ENCODE assay signal across 32 mouse cellular contexts in the genomic region with DNA sequence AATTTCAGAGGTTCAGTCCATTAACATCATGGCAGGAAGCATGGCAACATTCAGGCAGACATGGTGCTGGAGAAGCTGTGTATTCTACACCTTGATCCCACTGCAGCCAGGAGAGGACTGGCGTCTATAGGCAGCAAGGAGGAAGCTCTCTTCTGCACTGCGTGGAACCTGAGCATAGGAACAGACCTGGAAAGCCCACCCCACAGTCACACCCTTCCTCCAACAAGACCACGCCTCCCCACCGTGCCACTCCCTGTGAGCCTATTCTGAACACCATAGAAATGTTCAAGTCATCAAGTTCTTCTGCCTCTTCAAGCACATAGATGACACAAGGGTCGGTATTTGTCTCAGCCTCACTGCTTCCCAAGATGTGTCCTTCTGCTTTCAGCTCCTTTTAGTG.
"Had no signal": no experiment of that assay in that cellular context is flagged by ENCODE, and none has a peak within 500 bp of the region (broad histone marks: within the 10 kb centered on the region; RNA-seq: fewer than 3 reads in every experiment).

No protein-coding gene starts in this region.

- H3K4me2 ChIP-seq: limb, embryonic 12.5 days; limb, embryonic 13.5 days; limb, embryonic 15.5 days; liver, embryonic 11.5 days; liver, embryonic 12.5 days; liver, embryonic 13.5 days; liver, embryonic 15.5 days; lung, embryonic 14.5 days; lung, embryonic 15.5 days; midbrain, embryonic 11.5 days; midbrain, embryonic 12.5 days; midbrain, embryonic 13.5 days; midbrain, embryonic 15.5 days; neural tube, embryonic 12.5 days; neural tube, embryonic 13.5 days had no signal

- H3K4me1 ChIP-seq: limb, embryonic 10.5 days; limb, embryonic 12.5 days; limb, embryonic 13.5 days; limb, embryonic 15.5 days; liver, embryonic 12.5 days; liver, embryonic 13.5 days; liver, embryonic 15.5 days; lung, embryonic 15.5 days; megakaryocyte, embryonic 14.5 days; midbrain, embryonic 10.5 days; midbrain, embryonic 12.5 days; midbrain, embryonic 13.5 days; midbrain, embryonic 15.5 days; neural tube, embryonic 12.5 days; neural tube, embryonic 13.5 days had no signal

- H3K27me3 ChIP-seq: limb, embryonic 12.5 days; limb, embryonic 13.5 days; limb, embryonic 15.5 days; liver, embryonic 12.5 days; liver, embryonic 13.5 days; liver, embryonic 15.5 days; megakaryocyte, embryonic 14.5 days; midbrain, embryonic 12.5 days; midbrain, embryonic 13.5 days; midbrain, embryonic 15.5 days; neural tube, embryonic 12.5 days; neural tube, embryonic 13.5 days had no signal

- ATAC-seq: liver, embryonic 12.5 days; liver, postnatal 0 days; lung, postnatal 0 days; midbrain, embryonic 13.5 days; midbrain, embryonic 15.5 days had no signal

- H3K9me3 ChIP-seq: limb, embryonic 10.5 days; limb, embryonic 12.5 days; limb, embryonic 13.5 days; limb, embryonic 15.5 days; liver, embryonic 12.5 days; liver, embryonic 13.5 days; liver, embryonic 15.5 days; lung, embryonic 15.5 days; midbrain, embryonic 10.5 days; midbrain, embryonic 12.5 days; midbrain, embryonic 15.5 days; neural tube, embryonic 12.5 days had no signal

- H3K4me3 ChIP-seq: limb, embryonic 10.5 days; limb, embryonic 12.5 days; limb, embryonic 13.5 days; limb, embryonic 15.5 days; liver, embryonic 12.5 days; liver, embryonic 13.5 days; liver, embryonic 15.5 days; lung, embryonic 15.5 days; megakaryocyte, embryonic 14.5 days; midbrain, embryonic 10.5 days; midbrain, embryonic 12.5 days; midbrain, embryonic 13.5 days; midbrain, embryonic 15.5 days; myocyte; neural tube, embryonic 12.5 days; neural tube, embryonic 13.5 days had no signal

- DNase-seq: left cerebral cortex, postnatal 4 days; liver; liver, embryonic 13.5 days; liver, postnatal 0 days; lung, adult 18-20 months; lung, adult 2 months; lung, embryonic 14.5 days; lung, postnatal 10 days; lung, postnatal 14 days; lung, postnatal 36 days; lung, postnatal 4 days; midbrain, embryonic 14.5 days had no signal

- H3K36me3 ChIP-seq: limb, embryonic 10.5 days; limb, embryonic 12.5 days; limb, embryonic 13.5 days; limb, embryonic 15.5 days; liver, embryonic 12.5 days; liver, embryonic 13.5 days; liver, embryonic 15.5 days; lung, embryonic 15.5 days; midbrain, embryonic 10.5 days; midbrain, embryonic 12.5 days; midbrain, embryonic 13.5 days; midbrain, embryonic 15.5 days; neural tube, embryonic 12.5 days; neural tube, embryonic 13.5 days had no signal

- H3K27ac ChIP-seq: limb, embryonic 10.5 days; limb, embryonic 12.5 days; limb, embryonic 13.5 days; limb, embryonic 15.5 days; liver, embryonic 12.5 days; liver, embryonic 13.5 days; liver, embryonic 14.5 days; liver, embryonic 15.5 days; lung, embryonic 15.5 days; macrophage; midbrain, embryonic 10.5 days; midbrain, embryonic 12.5 days; midbrain, embryonic 13.5 days; midbrain, embryonic 15.5 days; neural tube, embryonic 12.5 days; neural tube, embryonic 13.5 days had no signal

- H3K9ac ChIP-seq: limb, embryonic 12.5 days; limb, embryonic 13.5 days; limb, embryonic 15.5 days; liver, embryonic 12.5 days; liver, embryonic 13.5 days; liver, embryonic 14.5 days; liver, embryonic 15.5 days; liver, postnatal 0 days; lung, embryonic 14.5 days; lung, embryonic 15.5 days; midbrain, embryonic 12.5 days; midbrain, embryonic 13.5 days; midbrain, embryonic 15.5 days; neural tube, embryonic 12.5 days; neural tube, embryonic 13.5 days had no signal
